ENCODE assay signal across 11 mouse cellular contexts in the genomic region with DNA sequence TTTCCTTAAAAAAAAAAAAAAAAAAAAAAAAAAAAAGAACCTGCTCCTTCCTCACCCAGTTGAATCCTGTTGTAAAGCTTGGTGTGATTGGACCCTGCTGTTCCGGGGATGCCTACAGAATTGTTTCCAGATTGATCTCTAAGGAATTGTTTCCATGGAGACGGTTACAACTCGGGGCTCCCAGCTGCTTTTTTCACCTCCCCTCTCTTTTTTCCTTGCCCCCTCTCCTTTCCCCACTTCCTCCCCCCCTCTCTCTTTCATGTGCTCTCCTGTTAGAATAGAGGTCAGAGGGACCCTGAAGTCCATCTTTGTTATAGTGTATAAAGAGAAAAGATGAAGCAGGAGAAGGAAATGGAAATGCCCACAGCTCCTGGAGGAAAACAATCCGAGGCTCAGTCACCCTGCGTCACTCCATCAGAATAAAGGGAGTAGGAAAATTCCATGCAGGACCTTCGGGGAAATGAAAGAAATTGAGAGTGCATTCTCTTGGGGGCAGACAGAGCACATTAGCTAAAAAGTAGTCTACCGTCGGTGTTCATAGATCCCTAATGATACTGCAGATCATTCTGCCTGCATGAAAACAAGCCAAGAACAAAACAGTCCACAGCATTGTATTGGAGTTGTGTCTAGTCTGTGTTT. TPM values are rescaled to one million over a fixed set of nuclear protein-coding genes. Genes with fewer than 3 reads are reported as not detected.
DNase-seq lines count a peak whose midpoint lies in the region; ATAC-seq and TF ChIP-seq lines count a peak whose summit lies in the region.
"Had no signal": no experiment of that assay in that cellular context is flagged by ENCODE, and none has a peak within 500 bp of the region (broad histone marks: within the 10 kb centered on the region; RNA-seq: fewer than 3 reads in every experiment).

No protein-coding gene starts in this region.

- 30% methylated on average over 8 of the region's 8 CpGs for WGBS in kidney, embryonic 16.5 days
- WGBS in embryonic facial prominence, embryonic 14.5 days, result 12% methylated on average over 8 of the region's 8 CpGs
- 7% methylated on average over 8 of the region's 8 CpGs for WGBS in neural tube, embryonic 13.5 days
- 68% methylated on average over 8 of the region's 8 CpGs for WGBS in heart, embryonic 10.5 days
- WGBS in cerebellum, adult 2 months, result 49% methylated on average over 8 of the region's 8 CpGs

- peak overlapping the region; percentile 55; the same call in 1 of the 2 replicates for H3K27ac ChIP-seq in kidney, embryonic 16.5 days (ENCODE audit: low read length)
- H3K27ac ChIP-seq in embryonic facial prominence, embryonic 14.5 days (replicated peaks; ENCODE audit: low read depth, low read length), result peak overlapping the region; percentile 100; the same call in 1 of the 2 replicates
- peak overlapping the region; percentile 100 for H3K27ac ChIP-seq in neural tube, embryonic 13.5 days (replicated peaks)
- no peak overlapping the region for H3K27ac ChIP-seq in heart, embryonic 10.5 days
- H3K27ac ChIP-seq in cerebellum, adult 2 months (ENCODE audit: insufficient read depth, low read length), result no peak overlapping the region

- no peak overlapping the region for H3K4me3 ChIP-seq in kidney, embryonic 16.5 days (ENCODE audit: low read length)
- no peak overlapping the region for H3K4me3 ChIP-seq in embryonic facial prominence, embryonic 14.5 days (ENCODE audit: low read depth, low read length)
- peak overlapping the region; percentile 15 for H3K4me3 ChIP-seq in neural tube, embryonic 13.5 days
- H3K4me3 ChIP-seq in heart, embryonic 10.5 days, result no peak overlapping the region
- no peak overlapping the region for H3K4me3 ChIP-seq in cerebellum, adult 2 months (replicated peaks; ENCODE audit: insufficient read depth, low read depth, low read length)
- H3K4me3 ChIP-seq: lung, embryonic 15.5 days had no signal

- TF ChIP-seq CTCF in cerebellum, adult 2 months (IDR thresholded peaks at IDR 0.05; ENCODE audit: borderline replicate concordance, insufficient read depth, low read depth, low read length), result no peak

- H3K36me3 ChIP-seq in kidney, embryonic 16.5 days (ENCODE audit: insufficient read depth, low read length), result no peaks in the 10 kb centered on the region
- H3K36me3 ChIP-seq in embryonic facial prominence, embryonic 14.5 days (ENCODE audit: control insufficient read depth, insufficient read depth, low read length), result no peaks in the 10 kb centered on the region
- no peaks in the 10 kb centered on the region for H3K36me3 ChIP-seq in neural tube, embryonic 13.5 days
- H3K36me3 ChIP-seq in heart, embryonic 10.5 days, result no peaks in the 10 kb centered on the region
- H3K36me3 ChIP-seq: lung, embryonic 15.5 days had no signal

- no peak for TF ChIP-seq POLR2A in cerebellum, adult 2 months (IDR thresholded peaks at IDR 0.05; ENCODE audit: borderline replicate concordance, insufficient read depth, low read length)

- no peaks in the 10 kb centered on the region for H3K9me3 ChIP-seq in kidney, embryonic 16.5 days (ENCODE audit: low read length)
- no peaks in the 10 kb centered on the region for H3K9me3 ChIP-seq in embryonic facial prominence, embryonic 14.5 days (ENCODE audit: control insufficient read depth, low read length)
- H3K9me3 ChIP-seq in neural tube, embryonic 13.5 days, result no peaks in the 10 kb centered on the region
- H3K9me3 ChIP-seq in heart, embryonic 10.5 days, result no peaks in the 10 kb centered on the region
- H3K9me3 ChIP-seq: lung, embryonic 15.5 days had no signal

- no peak for ATAC-seq in kidney, embryonic 16.5 days (ENCODE audit: low FRiP score, low TSS enrichment)
- ATAC-seq in embryonic facial prominence, embryonic 14.5 days (ENCODE audit: low read depth), result no peak
- ATAC-seq in neural tube, embryonic 13.5 days (ENCODE audit: low read depth), result no peak

- H3K4me2 ChIP-seq in kidney, embryonic 16.5 days (replicated peaks; ENCODE audit: low read depth, low read length), result 0 out of 2 replicates have a peak overlapping the region, but pooled peaks have one; percentile 3
- H3K4me2 ChIP-seq in embryonic facial prominence, embryonic 14.5 days (ENCODE audit: low read depth, low read length), result peak overlapping the region; percentile 21
- peak overlapping the region; percentile 84 for H3K4me2 ChIP-seq in neural tube, embryonic 13.5 days

- peaks cover 26% of the 10 kb centered on the region for H3K4me1 ChIP-seq in kidney, embryonic 16.5 days (ENCODE audit: insufficient read depth, low read length)
- H3K4me1 ChIP-seq in embryonic facial prominence, embryonic 14.5 days (ENCODE audit: control insufficient read depth, insufficient read depth, low read length), result peaks cover 26% of the 10 kb centered on the region
- H3K4me1 ChIP-seq in neural tube, embryonic 13.5 days (replicated peaks), result peaks cover 47% of the 10 kb centered on the region
- H3K4me1 ChIP-seq in heart, embryonic 10.5 days, result peaks cover 10% of the 10 kb centered on the region
- H3K4me1 ChIP-seq in cerebellum, adult 2 months (ENCODE audit: control insufficient read depth, insufficient read depth, low read length), result no peaks in the 10 kb centered on the region; the same call in 1 of the 2 replicates

- no peak for DNase-seq in kidney, adult 18-20 months
- DNase-seq in embryonic facial prominence, embryonic 14.5 days (ENCODE audit: low spot score), result peak; percentile 71
- DNase-seq in layer of hippocampus, adult 9-11 months, result peak; percentile 53
- DNase-seq in heart, embryonic 10.5 days (ENCODE audit: low spot score), result no peak
- no peak for DNase-seq in liver
- no peak for DNase-seq in cerebellum, adult 2 months
- DNase-seq: B cell, adult 2 months; cerebellum, adult 8-10 months had no signal

- H3K9ac ChIP-seq in kidney, embryonic 16.5 days (replicated peaks; ENCODE audit: low read length), result peak overlapping the region; percentile 28
- no peak overlapping the region for H3K9ac ChIP-seq in embryonic facial prominence, embryonic 14.5 days (ENCODE audit: low read depth, low read length)
- H3K9ac ChIP-seq in neural tube, embryonic 13.5 days, result peak overlapping the region; percentile 61
- H3K9ac ChIP-seq: lung, embryonic 15.5 days had no signal

- H3K27me3 ChIP-seq in kidney, embryonic 16.5 days (ENCODE audit: insufficient read depth, low read length), result no peaks in the 10 kb centered on the region
- no peaks in the 10 kb centered on the region for H3K27me3 ChIP-seq in embryonic facial prominence, embryonic 14.5 days (replicated peaks; ENCODE audit: control insufficient read depth, insufficient read depth, low read length)
- H3K27me3 ChIP-seq in neural tube, embryonic 13.5 days, result no peaks in the 10 kb centered on the region
- H3K27me3 ChIP-seq in heart, embryonic 10.5 days (ENCODE audit: insufficient read depth, poor library complexity, severe bottlenecking), result no peaks in the 10 kb centered on the region
- no peaks in the 10 kb centered on the region for H3K27me3 ChIP-seq in cerebellum, adult 2 months (ENCODE audit: control insufficient read depth, insufficient read depth, low read length)
- H3K27me3 ChIP-seq: lung, embryonic 15.5 days had no signal

RNA-seq across cellular contexts. Expression of gene Pbld2, which starts 2.2 kb away (rescaled TPM):
- polyA plus RNA-seq in kidney, embryonic 16.5 days (2015; fragmentation: Nextera tagmentation; extraction: Ambion mirVana), result 5.0 and 6.1 TPM in 2 replicates
- polyA plus RNA-seq in embryonic facial prominence, embryonic 14.5 days (2014; fragmentation: Nextera tagmentation; extraction: Ambion mirVana), result 1.1 and 1.5 TPM in 2 replicates
- 0.84 and 1.5 TPM in 2 replicates for polyA plus RNA-seq in neural tube, embryonic 13.5 days (2015; fragmentation: Nextera tagmentation; extraction: Ambion mirVana)
- polyA plus RNA-seq in heart, embryonic 10.5 days (2016; fragmentation: Nextera tagmentation; extraction: Ambion mirVana), result 0.27 and 0.77 TPM in 2 replicates
- 2.0 and 2.5 TPM in 2 replicates for polyA plus RNA-seq in cerebellum, adult 2 months (2012; rRNA removed)

RNA-seq across cellular contexts. Expression of gene Hnrnph3, which starts 2.3 kb away (rescaled TPM):
- polyA plus RNA-seq in kidney, embryonic 16.5 days (2015; fragmentation: Nextera tagmentation; extraction: Ambion mirVana), result 116 and 138 TPM in 2 replicates
- 51.8 and 56.4 TPM in 2 replicates for polyA plus RNA-seq in embryonic facial prominence, embryonic 14.5 days (2014; fragmentation: Nextera tagmentation; extraction: Ambion mirVana)
- polyA plus RNA-seq in neural tube, embryonic 13.5 days (2015; fragmentation: Nextera tagmentation; extraction: Ambion mirVana), result 165 and 189 TPM in 2 replicates
- polyA plus RNA-seq in heart, embryonic 10.5 days (2016; fragmentation: Nextera tagmentation; extraction: Ambion mirVana), result 83.7 and 115 TPM in 2 replicates
- polyA plus RNA-seq in cerebellum, adult 2 months (2012; rRNA removed), result 97.0 and 97.6 TPM in 2 replicates

RNA-seq across cellular contexts. Expression of gene Pbld1, which starts 33.7 kb away (rescaled TPM):
- 9.6 and 10.6 TPM in 2 replicates for polyA plus RNA-seq in kidney, embryonic 16.5 days (2015; fragmentation: Nextera tagmentation; extraction: Ambion mirVana)
- polyA plus RNA-seq in embryonic facial prominence, embryonic 14.5 days (2014; fragmentation: Nextera tagmentation; extraction: Ambion mirVana), result 0.56 and 0.58 TPM in 2 replicates
- polyA plus RNA-seq in neural tube, embryonic 13.5 days (2015; fragmentation: Nextera tagmentation; extraction: Ambion mirVana), result 0.56 and 0.99 TPM in 2 replicates
- polyA plus RNA-seq in heart, embryonic 10.5 days (2016; fragmentation: Nextera tagmentation; extraction: Ambion mirVana), result 0.42 and 1.7 TPM in 2 replicates
- polyA plus RNA-seq in cerebellum, adult 2 months (2012; rRNA removed), result 0.32 and 0.47 TPM in 2 replicates

RNA-seq across cellular contexts. Expression of gene Rufy2, which starts 46.3 kb away (rescaled TPM):
- 22.7 and 23.0 TPM in 2 replicates for polyA plus RNA-seq in kidney, embryonic 16.5 days (2015; fragmentation: Nextera tagmentation; extraction: Ambion mirVana)
- polyA plus RNA-seq in embryonic facial prominence, embryonic 14.5 days (2014; fragmentation: Nextera tagmentation; extraction: Ambion mirVana), result 23.5 and 26.3 TPM in 2 replicates
- polyA plus RNA-seq in neural tube, embryonic 13.5 days (2015; fragmentation: Nextera tagmentation; extraction: Ambion mirVana), result 55.8 and 57.3 TPM in 2 replicates
- polyA plus RNA-seq in heart, embryonic 10.5 days (2016; fragmentation: Nextera tagmentation; extraction: Ambion mirVana), result 14.6 and 17.7 TPM in 2 replicates
- polyA plus RNA-seq in cerebellum, adult 2 months (2012; rRNA removed), result 68.4 and 70.4 TPM in 2 replicates

Comparison
In these comparisons a context has a peak if more than half of its experiments do, and no peak if none do; other contexts are left out.
1. H3K27ac ChIP-seq: peak in kidney, embryonic 16.5 days (single experiment), embryonic facial prominence, embryonic 14.5 days (single experiment) and neural tube, embryonic 13.5 days (single experiment); none in heart, embryonic 10.5 days (single experiment) and cerebellum, adult 2 months (single experiment).
2. H3K4me2 ChIP-seq: peak in every context shown above with its lines; median percentile 84 in neural tube, embryonic 13.5 days; 21 in embryonic facial prominence, embryonic 14.5 days; 3 in kidney, embryonic 16.5 days.
3. DNase-seq: peak in embryonic facial prominence, embryonic 14.5 days (single experiment) and layer of hippocampus, adult 9-11 months (single experiment); none in kidney, adult 18-20 months (single experiment), heart, embryonic 10.5 days (single experiment), liver (single experiment) and cerebellum, adult 2 months (0 of 2).